Mouse (Mus musculus): ENCODE data around the gene Olfr329-ps. TPM values are rescaled to one million over a fixed set of nuclear protein-coding genes. Genes with fewer than 3 reads are reported as not detected.
"Not testable (repeated sequence)": the region's sequence is repeated elsewhere in the genome, so short reads cannot be mapped to it uniquely, and the experiment has no call there.

Olfr329-ps gene
- polyA plus RNA-seq (2015; fragmentation: Nextera tagmentation; extraction: Ambion mirVana) = not detected in 2 replicates

DNA sequence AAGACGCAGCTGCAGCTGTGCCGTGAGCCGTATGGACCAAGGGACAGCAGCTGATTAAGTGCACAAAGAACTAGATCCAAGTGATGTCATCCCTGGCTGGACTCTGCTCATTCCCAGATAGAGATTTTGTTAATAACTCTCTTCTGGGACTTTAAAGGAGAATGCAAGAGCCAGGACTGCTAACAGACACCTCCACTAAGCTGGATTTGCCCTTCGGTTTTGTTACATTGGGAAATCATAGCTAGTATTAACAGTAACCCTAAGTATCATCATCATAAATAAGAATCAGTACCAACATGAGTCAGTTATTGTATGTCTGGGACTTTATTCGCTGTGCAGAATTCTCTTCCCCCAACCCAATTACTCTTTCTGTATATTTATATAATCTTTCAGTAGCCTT lies at the start of gene Olfr329-ps:
Olfr329-ps (minus strand) TSS at position 101 of the 400 bp plus-strand sequence.
- no peaks in the 10 kb centered on the region for H3K4me1 ChIP-seq

DNA sequence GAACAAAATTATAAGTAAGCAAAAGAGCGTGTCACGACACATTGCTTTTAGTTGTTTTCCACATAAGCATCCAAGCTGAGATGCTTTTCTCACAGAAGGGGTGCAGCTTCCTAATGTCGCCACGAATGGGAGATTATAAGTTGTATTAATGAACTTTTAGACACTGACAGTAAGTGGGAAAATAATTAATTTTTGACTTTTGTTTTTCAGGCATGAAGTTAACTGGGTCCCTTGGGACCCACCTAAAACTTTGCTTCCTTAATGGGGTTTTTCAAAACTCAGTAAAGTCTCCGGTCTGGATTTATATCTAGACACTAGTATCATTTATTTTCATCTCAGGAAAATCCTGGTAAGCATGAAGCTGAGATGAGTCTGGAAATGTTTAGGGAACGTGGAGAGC lies 48.6 kb upstream of the Olfr329-ps start, which contains the start of gene Olfr324:
Olfr324 (plus strand) TSS at position 301 of the 400 bp plus-strand sequence.
- no peaks in the 10 kb centered on the region for H3K27me3 ChIP-seq
- H3K4me3 ChIP-seq = no peak within 1 kb of the TSS
- H3K9ac ChIP-seq = no peak within 1 kb of the TSS
- H3K4me2 ChIP-seq = no peak within 1 kb of the TSS
- no peaks in the 10 kb centered on the region for H3K4me1 ChIP-seq
- no peaks in the 10 kb centered on the region for H3K36me3 ChIP-seq (ENCODE audit: poor library complexity, severe bottlenecking)
- ATAC-seq = no peak
- H3K9me3 ChIP-seq (replicated peaks) = no peaks in the 10 kb centered on the region
- no peak within 1 kb of the TSS for H3K27ac ChIP-seq
- 85% methylated on average over 6 of the region's 6 CpGs for WGBS

More for the DNA sequence above, at the start of gene Olfr329-ps:
- no peaks in the 10 kb centered on the region for H3K9me3 ChIP-seq (replicated peaks)
- H3K4me3 ChIP-seq = no peak within 1 kb of the TSS
- no peak for ATAC-seq
- H3K9ac ChIP-seq = no peak within 1 kb of the TSS
- H3K4me2 ChIP-seq = no peak within 1 kb of the TSS
- 85% methylated on average over 5 of the region's 5 CpGs for WGBS
- H3K27ac ChIP-seq = no peak within 1 kb of the TSS
- no peaks in the 10 kb centered on the region for H3K27me3 ChIP-seq
- H3K36me3 ChIP-seq (ENCODE audit: poor library complexity, severe bottlenecking) = no peaks in the 10 kb centered on the region

DNA sequence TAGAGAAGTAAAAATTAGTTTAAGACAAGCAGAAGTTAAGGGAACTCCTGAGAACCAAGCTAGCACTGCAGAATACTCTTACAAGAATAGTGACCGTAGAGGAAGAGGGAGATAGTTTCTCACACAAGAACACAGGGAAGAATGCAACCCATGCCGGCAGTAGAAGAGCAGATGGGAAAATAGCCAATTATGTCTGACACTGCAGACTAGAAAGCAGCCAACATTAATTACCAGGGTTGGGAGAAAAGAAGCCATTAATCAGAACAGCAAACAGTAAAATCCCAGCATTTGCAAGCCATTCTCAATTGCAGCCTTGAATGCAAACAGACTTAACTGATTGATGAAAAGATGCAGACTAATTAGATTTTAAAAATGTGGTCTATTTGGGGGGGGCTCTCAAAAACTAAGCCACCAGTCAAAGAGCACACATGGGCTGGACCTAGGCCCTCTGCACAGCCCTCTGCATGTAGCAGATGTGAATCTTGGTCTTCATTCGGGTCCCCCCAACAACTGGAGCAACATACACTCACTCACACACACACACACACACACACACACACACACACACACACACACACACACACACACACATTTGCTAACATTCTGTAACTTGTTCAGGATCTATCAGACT lies 42.5 kb upstream of the Olfr329-ps start:
- no peaks in the 10 kb centered on the region for H3K9me3 ChIP-seq (replicated peaks)
- peak; percentile 62; the same call in 1 of the 2 replicates for ATAC-seq
- no peaks in the 10 kb centered on the region for H3K36me3 ChIP-seq (ENCODE audit: poor library complexity, severe bottlenecking)
- H3K4me1 ChIP-seq = peaks cover 11% of the 10 kb centered on the region
- H3K27me3 ChIP-seq = no peaks in the 10 kb centered on the region
- H3K4me2 ChIP-seq = no peak overlapping the region
- peak overlapping the region; percentile 31; the same call in 1 of the 2 replicates for H3K27ac ChIP-seq
- WGBS = 21% methylated on average over 3 of the region's 3 CpGs
- no peak overlapping the region for H3K9ac ChIP-seq
- no peak overlapping the region for H3K4me3 ChIP-seq

DNA sequence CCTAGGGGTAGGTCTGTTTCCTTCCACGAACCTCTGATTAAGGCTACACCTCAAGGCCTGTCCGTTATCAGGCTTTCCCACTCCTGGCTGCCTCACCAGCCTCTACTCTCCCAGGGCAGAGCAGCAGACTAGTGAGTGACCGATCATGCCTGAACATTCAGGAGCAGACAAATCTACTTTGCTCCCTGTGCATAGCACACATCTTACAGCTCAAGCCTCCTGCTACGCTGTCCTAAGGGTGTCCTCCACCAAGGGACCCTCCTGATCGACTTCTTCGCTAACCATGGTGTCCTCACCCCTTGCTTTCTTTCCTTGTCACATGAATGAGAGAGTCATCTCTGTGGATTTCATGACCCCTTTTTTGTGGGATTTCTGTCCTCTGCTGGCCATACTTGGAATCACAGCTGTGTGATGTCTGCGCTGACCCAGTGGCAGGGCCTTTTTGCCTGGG lies 41.7 kb upstream of the Olfr329-ps start:
- 72% methylated on average over 7 of the region's 7 CpGs for WGBS
- H3K9me3 ChIP-seq (replicated peaks) = no peaks in the 10 kb centered on the region
- no peak overlapping the region for H3K4me2 ChIP-seq
- H3K9ac ChIP-seq = no peak overlapping the region
- peaks cover 11% of the 10 kb centered on the region for H3K4me1 ChIP-seq
- H3K4me3 ChIP-seq = no peak overlapping the region
- H3K36me3 ChIP-seq (ENCODE audit: poor library complexity, severe bottlenecking) = no peaks in the 10 kb centered on the region
- H3K27me3 ChIP-seq = no peaks in the 10 kb centered on the region
- no peak for ATAC-seq
- no peak overlapping the region for H3K27ac ChIP-seq

DNA sequence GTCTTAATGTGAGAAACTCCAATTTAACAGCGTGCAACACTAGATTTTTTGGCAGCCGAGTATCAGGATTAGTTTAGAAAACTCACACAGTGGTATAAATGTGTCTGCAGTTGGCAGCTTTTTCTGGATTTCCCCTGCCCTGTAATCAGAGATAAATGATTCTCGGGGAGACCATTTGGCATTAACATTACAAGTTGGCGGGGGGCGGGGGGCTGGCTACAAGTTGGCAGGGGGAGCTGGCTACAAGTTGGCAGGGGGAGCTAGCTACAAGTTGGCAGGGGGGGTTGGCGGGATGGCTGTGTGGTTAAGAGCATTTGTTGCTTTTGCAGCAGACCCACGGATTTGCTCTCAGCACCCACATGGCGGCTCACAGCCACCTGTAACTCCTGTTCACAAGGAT lies 32.4 kb upstream of the Olfr329-ps start:
- ATAC-seq = peak; percentile 48; the same call in 1 of the 2 replicates
- Histone ChIP-seq H3K27me3 (no peaks in the 10 kb centered on the region), H3K4me1 (no peaks in the 10 kb centered on the region), H3K36me3 (ENCODE audit: poor library complexity, severe bottlenecking) (no peaks in the 10 kb centered on the region), H3K4me3 (no peak overlapping the region), H3K9me3 (replicated peaks) (no peaks in the 10 kb centered on the region), H3K27ac (no peak overlapping the region), H3K4me2 (no peak overlapping the region), H3K9ac (no peak overlapping the region)
- WGBS = 68% methylated on average over 8 of the region's 8 CpGs

DNA sequence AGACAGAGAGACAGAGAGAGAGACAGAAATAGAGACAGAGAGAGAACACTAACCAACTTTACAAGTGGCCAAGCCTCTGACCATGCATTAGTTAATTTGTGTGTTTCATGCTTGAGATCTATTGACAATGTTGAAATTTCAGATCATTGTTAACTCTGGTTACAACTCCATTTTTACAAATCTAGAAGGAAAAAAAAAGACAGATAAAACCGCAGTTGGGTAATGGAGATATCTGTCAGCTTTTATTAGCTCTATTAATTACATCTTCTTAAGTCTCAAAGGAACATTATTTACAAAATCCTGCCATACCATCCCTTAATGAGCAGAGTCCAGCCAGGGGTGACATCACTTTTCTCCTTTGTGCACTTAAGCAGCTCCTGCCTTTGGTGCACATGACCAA lies 31.2 kb upstream of the Olfr329-ps start, which contains the start of gene Olfr325:
Olfr325 (plus strand) TSS at position 301 of the 400 bp plus-strand sequence.
- ATAC-seq = no peak
- Histone ChIP-seq H3K9ac (no peak within 1 kb of the TSS), H3K27me3 (no peaks in the 10 kb centered on the region), H3K36me3 (ENCODE audit: poor library complexity, severe bottlenecking) (no peaks in the 10 kb centered on the region), H3K4me3 (no peak within 1 kb of the TSS), H3K27ac (no peak within 1 kb of the TSS), H3K9me3 (replicated peaks) (no peaks in the 10 kb centered on the region), H3K4me2 (no peak within 1 kb of the TSS), H3K4me1 (no peaks in the 10 kb centered on the region)
- whole genome bisulfite sequencing = 77% methylated on average over 1 of the region's 1 CpGs

- Histone ChIP-seq H3K27me3 (no peaks in the 10 kb centered on the region), H3K4me1 (no peaks in the 10 kb centered on the region), H3K4me3 (no peak within 1 kb of the TSS), H3K9me3 (replicated peaks) (no peaks in the 10 kb centered on the region), H3K36me3 (ENCODE audit: poor library complexity, severe bottlenecking) (no peaks in the 10 kb centered on the region), H3K27ac (no peak within 1 kb of the TSS), H3K9ac (no peak within 1 kb of the TSS), H3K4me2 (no peak within 1 kb of the TSS)
- WGBS = 81% methylated on average over 5 of the region's 5 CpGs
- ATAC-seq = no peak
Measured at GRCm38 (mm10) chr11:58570405-58570804, 24.2 kb upstream of the Olfr329-ps start, which contains the start of gene Olfr224. Gene Olfr224, minus strand, starts transcription at chr11:58570553.

DNA sequence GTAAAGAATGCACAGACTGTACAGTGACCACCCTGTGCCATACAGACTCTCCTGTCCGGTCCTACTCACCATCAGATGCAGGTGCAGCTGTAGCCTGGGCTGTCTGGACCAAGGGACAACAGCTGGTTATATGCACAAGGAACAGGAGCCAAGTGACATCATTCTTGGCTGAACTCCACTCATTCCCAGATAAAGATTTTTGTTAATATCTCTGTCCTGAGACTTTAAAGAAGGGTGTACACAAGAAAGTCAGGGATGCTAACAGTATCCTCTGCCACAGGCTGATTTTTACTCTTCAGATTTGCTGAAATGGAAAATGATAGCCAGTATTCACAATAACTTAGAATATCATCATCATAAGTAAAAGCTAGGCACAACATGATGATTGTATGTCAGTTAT lies 9.3 kb upstream of the Olfr329-ps start, which contains the start of gene Olfr328:
Olfr328 (minus strand) TSS at position 101 of the 400 bp plus-strand sequence.
- no peak for ATAC-seq
- WGBS = 76% methylated on average over 1 of the region's 1 CpGs

GRCm38 (mm10) chr11:58534736-58535135 lies 11.5 kb downstream of the Olfr329-ps start, which contains the start of gene Olfr330:
Gene Olfr330, minus strand, starts transcription at chr11:58534836.
- not testable (repeated sequence) for H3K4me2 ChIP-seq; H3K27me3 ChIP-seq; ATAC-seq; H3K27ac ChIP-seq; H3K9ac ChIP-seq; H3K4me1 ChIP-seq; H3K4me3 ChIP-seq; H3K9me3 ChIP-seq (replicated peaks); H3K36me3 ChIP-seq (ENCODE audit: poor library complexity, severe bottlenecking)

More for the DNA sequence above, 9.3 kb upstream of the Olfr329-ps start, which contains the start of gene Olfr328:
- no peak within 1 kb of the TSS for H3K27ac ChIP-seq
- H3K4me3 ChIP-seq = no peak within 1 kb of the TSS
- no peak within 1 kb of the TSS for H3K4me2 ChIP-seq
- H3K9ac ChIP-seq = no peak within 1 kb of the TSS
- H3K36me3 ChIP-seq (ENCODE audit: poor library complexity, severe bottlenecking) = no peaks in the 10 kb centered on the region
- H3K9me3 ChIP-seq (replicated peaks) = no peaks in the 10 kb centered on the region
- H3K27me3 ChIP-seq = no peaks in the 10 kb centered on the region
- H3K4me1 ChIP-seq = no peaks in the 10 kb centered on the region

- 88% methylated on average over 8 of the region's 9 CpGs for WGBS
- H3K9me3 ChIP-seq (replicated peaks); ATAC-seq; H3K36me3 ChIP-seq (ENCODE audit: poor library complexity, severe bottlenecking); H3K4me1 ChIP-seq; H3K9ac ChIP-seq; H3K4me2 ChIP-seq; H3K27me3 ChIP-seq; H3K27ac ChIP-seq; H3K4me3 ChIP-seq: not testable (repeated sequence)
Measured at GRCm38 (mm10) chr11:58519756-58520155, 26.5 kb downstream of the Olfr329-ps start.

- H3K4me3 ChIP-seq; H3K4me1 ChIP-seq; H3K4me2 ChIP-seq; H3K27me3 ChIP-seq; H3K36me3 ChIP-seq (ENCODE audit: poor library complexity, severe bottlenecking); H3K27ac ChIP-seq; ATAC-seq; H3K9me3 ChIP-seq (replicated peaks); H3K9ac ChIP-seq: not testable (repeated sequence)
- 93% methylated on average over 18 of the region's 18 CpGs for WGBS
Measured at GRCm38 (mm10) chr11:58518916-58519315, 27.3 kb downstream of the Olfr329-ps start.

GRCm38 (mm10) chr11:58509058-58509457 lies 37.2 kb downstream of the Olfr329-ps start:
- H3K36me3 ChIP-seq (ENCODE audit: poor library complexity, severe bottlenecking); H3K4me3 ChIP-seq; ATAC-seq; H3K4me2 ChIP-seq; H3K9me3 ChIP-seq (replicated peaks); H3K27ac ChIP-seq; H3K4me1 ChIP-seq; H3K27me3 ChIP-seq; H3K9ac ChIP-seq: not testable (repeated sequence)
- 84% methylated on average over 19 of the region's 19 CpGs for WGBS
